Mouse (Mus musculus) ES-Bruce4 (cell line): ENCODE results near the gene Skp1a. TPM values are rescaled to one million over a fixed set of nuclear protein-coding genes. Genes with fewer than 3 reads are reported as not detected.
A peak's percentile ranks its signal among the peaks of the same experiment; 100 is the strongest.

ENCODE experiments used
- H3K27ac ChIP-seq: 2 replicates; pipeline ENCODE4 v1.5.1; 2012; ENCODE audit warnings: low read length, inconsistent platforms; ENCODE audit not compliant: insufficient read depth
- H3K27me3 ChIP-seq: 2 replicates; pipeline ENCODE4 v1.6.1; 2012; ENCODE audit warnings: mild to moderate bottlenecking, low read length, inconsistent platforms; ENCODE audit not compliant: control insufficient read depth, poor library complexity, insufficient read depth, severe bottlenecking
- H3K36me3 ChIP-seq: 2 replicates; pipeline ENCODE4 v1.6.1; 2012; ENCODE audit warnings: inconsistent platforms, mild to moderate bottlenecking, low read length, moderate library complexity; ENCODE audit not compliant: control insufficient read depth, poor library complexity, insufficient read depth, severe bottlenecking
- H3K4me1 ChIP-seq: one replicate; pipeline ENCODE4 v1.8.1; 2011; ENCODE audit warnings: low read length; ENCODE audit not compliant: control insufficient read depth, insufficient read depth
- H3K4me3 ChIP-seq: 2 replicates; pipeline ENCODE4 v1.5.1; 2011; ENCODE audit warnings: low read depth, mild to moderate bottlenecking, low read length
- H3K9ac ChIP-seq: 2 replicates; pipeline ENCODE4 v1.6.1; 2012; ENCODE audit warnings: low read depth, mild to moderate bottlenecking, inconsistent platforms; ENCODE audit not compliant: poor library complexity, severe bottlenecking
- H3K9me3 ChIP-seq: replicated peaks from 2 replicates; pipeline ENCODE4 v1.6.1; 2012; ENCODE audit warnings: mild to moderate bottlenecking, low read length, inconsistent platforms; ENCODE audit not compliant: control insufficient read depth, poor library complexity, insufficient read depth, severe bottlenecking
- CTCF ChIP-seq: IDR thresholded peaks from one replicate; pipeline ENCODE4 v1.8.1; 2011; ENCODE audit warnings: low read depth, low read length
- EP300 ChIP-seq: IDR thresholded peaks from 2 replicates; pipeline ENCODE4 v1.6.1; 2011; ENCODE audit warnings: low read depth, low read length; ENCODE audit not compliant: insufficient read depth
- POLR2A ChIP-seq: IDR thresholded peaks from one replicate; pipeline ENCODE4 v1.8.1; 2011; ENCODE audit warnings: low read length; ENCODE audit not compliant: insufficient read depth
- polyA plus RNA-seq: library from polyadenylated mRNA; stranded (reverse); fragments of >200 nt; gene quantifications from 2 replicates; pipeline ENCODE4 v1.2.4, GENCODE M21; 2011; ENCODE audit warnings: low read depth; ENCODE audit not compliant: missing spikeins, insufficient read depth, insufficient read length

The Skp1a gene
- polyA plus RNA-seq, 1 experiment, result 680 TPM

GRCm38 (mm10) chr11:52230694-52231093, 1.1 kb upstream of the Skp1a start:
- H3K27me3 ChIP-seq, result no peaks in the 10 kb centered on the region
- TF ChIP-seq CTCF (no peak), EP300 (no peak), POLR2A (no peak)
- H3K4me1 ChIP-seq, result peaks cover 7% of the 10 kb centered on the region
- H3K9me3 ChIP-seq, result no peaks in the 10 kb centered on the region
- peak overlapping the region; percentile 33 for H3K27ac ChIP-seq
- H3K4me3 ChIP-seq, result peak overlapping the region; percentile 3
- peaks cover 4% of the 10 kb centered on the region; the same call in 1 of the 2 replicates for H3K36me3 ChIP-seq
- H3K9ac ChIP-seq, result peak overlapping the region; percentile 88

DNA sequence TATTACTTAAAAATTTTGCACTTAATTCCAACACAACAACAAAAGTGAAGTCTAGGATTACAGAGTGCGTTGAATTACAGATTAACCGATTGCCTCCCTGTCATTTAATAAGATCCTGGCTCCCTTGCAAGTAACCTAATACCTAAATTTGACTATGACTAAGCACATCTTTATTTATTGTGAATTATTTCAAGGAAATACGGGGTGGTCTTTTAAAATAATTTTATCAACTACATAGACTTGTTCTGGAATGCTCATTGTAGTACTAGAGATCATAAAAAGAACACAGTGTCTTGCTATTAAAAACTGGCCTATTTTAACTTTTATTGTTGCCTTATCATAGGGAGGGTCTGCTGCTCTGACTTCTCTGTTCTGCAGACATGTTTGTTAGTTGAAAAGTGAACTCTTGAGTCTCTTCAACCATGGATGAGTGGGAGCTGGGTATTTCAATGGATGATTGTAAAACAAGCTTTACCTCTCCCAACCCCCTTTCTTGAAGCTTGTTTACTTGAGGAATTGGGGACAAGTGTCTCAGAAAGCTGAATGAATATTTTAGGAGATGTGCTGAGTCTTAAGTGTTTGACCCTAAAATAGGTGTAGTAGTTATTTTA, 1.4 kb downstream of the Skp1a start:
- Histone ChIP-seq H3K9me3 (no peaks in the 10 kb centered on the region), H3K9ac (peak overlapping the region; percentile 88), H3K27me3 (no peaks in the 10 kb centered on the region), H3K4me1 (no peaks in the 10 kb centered on the region), H3K36me3 (peaks cover 28% of the 10 kb centered on the region), H3K4me3 (peak overlapping the region; percentile 20; the same call in 1 of the 2 replicates), H3K27ac (no peak overlapping the region)
- no peak for TF ChIP-seq EP300
- TF ChIP-seq CTCF, result no peak
- no peak for TF ChIP-seq POLR2A

DNA sequence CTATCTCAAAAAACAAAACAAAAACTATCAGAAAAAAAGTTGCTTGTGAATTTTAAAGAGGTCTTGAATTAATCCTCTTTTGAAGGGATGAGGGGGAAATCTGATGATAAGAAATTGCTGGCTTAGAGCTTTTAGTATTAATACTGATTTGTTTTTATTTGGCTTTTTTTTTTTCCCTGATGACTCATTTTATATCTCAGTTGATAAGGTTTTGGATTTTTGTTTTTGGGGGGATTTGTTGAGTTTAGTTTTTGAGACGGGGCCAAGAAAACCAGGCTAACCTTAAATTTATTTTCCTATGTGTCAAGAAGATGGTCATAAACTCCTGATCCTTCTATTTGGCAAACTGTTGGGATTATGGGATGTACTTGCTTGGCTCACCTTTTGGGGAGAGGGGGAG, 2.1 kb downstream of the Skp1a start:
- TF ChIP-seq POLR2A, result no peak
- no peak for TF ChIP-seq CTCF
- no peak for TF ChIP-seq EP300
- Histone ChIP-seq H3K36me3 (peaks cover 33% of the 10 kb centered on the region), H3K9ac (peak overlapping the region; percentile 88), H3K27me3 (no peaks in the 10 kb centered on the region), H3K9me3 (no peaks in the 10 kb centered on the region), H3K4me3 (peak overlapping the region; percentile 58; the same call in 1 of the 2 replicates), H3K27ac (no peak overlapping the region), H3K4me1 (no peaks in the 10 kb centered on the region)

DNA sequence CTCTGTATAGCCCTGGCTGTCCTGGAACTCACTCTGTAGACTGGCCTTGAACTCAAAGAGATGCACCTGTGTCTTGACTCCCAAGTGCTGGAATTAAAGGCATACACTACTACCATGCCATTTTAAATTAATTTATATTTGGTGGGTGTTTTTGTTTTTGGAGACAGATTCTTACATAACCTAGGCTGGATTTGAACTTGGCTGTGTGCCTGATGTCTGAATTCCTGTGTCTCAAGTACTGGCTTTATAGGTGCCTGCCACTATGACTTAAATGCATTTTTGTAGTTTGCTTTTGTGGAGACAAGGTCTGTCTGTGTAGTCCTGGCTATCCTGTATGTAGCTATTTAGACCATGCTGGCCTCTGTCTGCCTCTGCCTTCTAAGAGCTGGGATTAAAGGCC, 2.7 kb downstream of the Skp1a start:
- H3K9me3 ChIP-seq, result no peaks in the 10 kb centered on the region
- no peak overlapping the region for H3K27ac ChIP-seq
- no peaks in the 10 kb centered on the region for H3K27me3 ChIP-seq
- H3K9ac ChIP-seq, result peak overlapping the region; percentile 40; the same call in 1 of the 2 replicates
- TF ChIP-seq POLR2A (no peak), EP300 (no peak), CTCF (no peak)
- no peaks in the 10 kb centered on the region for H3K4me1 ChIP-seq
- peaks cover 39% of the 10 kb centered on the region for H3K36me3 ChIP-seq
- no peak overlapping the region for H3K4me3 ChIP-seq

- Histone ChIP-seq H3K9me3 (no peaks in the 10 kb centered on the region), H3K9ac (no peak overlapping the region), H3K27me3 (no peaks in the 10 kb centered on the region), H3K27ac (no peak overlapping the region), H3K4me1 (no peaks in the 10 kb centered on the region), H3K4me3 (no peak overlapping the region), H3K36me3 (peaks cover 74% of the 10 kb centered on the region)
- TF ChIP-seq CTCF (no peak), POLR2A (no peak), EP300 (no peak)
Measured at GRCm38 (mm10) chr11:52240898-52241542, 9.2 kb downstream of the Skp1a start.

GRCm38 (mm10) chr11:52249452-52249851, 17.7 kb downstream of the Skp1a start:
- no peaks in the 10 kb centered on the region for H3K4me1 ChIP-seq
- no peak for TF ChIP-seq EP300
- no peak for TF ChIP-seq POLR2A
- TF ChIP-seq CTCF, result no peak
- no peaks in the 10 kb centered on the region for H3K9me3 ChIP-seq
- H3K4me3 ChIP-seq, result no peak overlapping the region
- no peak overlapping the region for H3K27ac ChIP-seq
- H3K27me3 ChIP-seq, result no peaks in the 10 kb centered on the region
- H3K9ac ChIP-seq, result no peak overlapping the region
- peaks cover 51% of the 10 kb centered on the region for H3K36me3 ChIP-seq
